Mouse (Mus musculus): Measurements from ENCODE around the gene Map3k14.
"Not testable (repeated sequence)": the region's sequence is repeated elsewhere in the genome, so short reads cannot be mapped to it uniquely, and the experiment has no call there.

Map3k14 gene

DNA sequence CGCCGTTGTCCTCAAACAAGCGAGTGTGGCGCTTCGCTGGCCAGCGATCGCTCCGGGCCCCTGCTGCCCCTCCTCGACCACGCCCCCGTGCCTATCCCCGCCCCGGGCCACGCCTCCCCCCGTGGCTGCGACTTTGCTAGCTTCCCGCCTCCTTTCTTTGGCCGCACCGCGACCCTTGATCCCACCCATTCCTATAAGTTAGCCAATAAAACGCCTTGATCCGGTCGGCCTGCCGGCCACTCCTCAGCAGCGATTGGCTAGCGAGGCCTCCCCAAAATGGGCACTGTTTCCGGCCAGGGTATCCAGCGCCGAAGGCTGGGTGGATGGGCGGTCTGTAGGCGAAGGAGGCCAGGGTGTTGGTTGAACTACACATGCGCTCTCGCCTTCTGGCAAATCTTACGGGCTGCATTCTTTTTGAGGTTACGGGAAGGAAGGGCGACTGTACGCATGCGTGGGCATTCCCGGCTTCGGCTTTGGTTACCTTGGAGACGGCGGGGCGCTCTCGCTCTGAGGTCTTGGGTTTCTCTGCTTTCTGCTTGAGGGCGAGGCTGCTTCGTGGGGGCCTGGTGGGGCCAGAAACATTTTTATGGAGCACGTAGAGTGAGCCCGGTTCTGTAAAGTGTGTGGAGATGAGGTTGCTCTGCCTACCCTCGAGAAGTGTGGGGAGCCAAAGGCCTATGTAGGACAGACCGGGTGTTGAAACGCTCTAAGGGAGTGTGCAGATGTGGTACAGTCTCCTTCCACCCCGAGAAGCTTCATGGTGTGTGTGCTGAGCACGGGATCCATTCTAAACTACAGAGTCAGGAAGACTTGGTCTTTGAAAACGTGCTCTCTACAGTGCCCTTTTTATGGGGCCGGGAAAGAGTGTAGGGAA lies at the start of gene Map3k14:
TSS of gene Map3k14 (minus strand) at position 127 of the 874 bp plus-strand sequence.
- DNase-seq (ENCODE audit: low read depth, low spot score) = peak; percentile 99

- DNase-seq (ENCODE audit: low read depth, low spot score) = peak; percentile 36
Observed at GRCm38 (mm10) chr11:103315379-103315778, 48.1 kb upstream of the Map3k14 start.

- DNase-seq (ENCODE audit: low read depth, low spot score) = no peak
Observed at GRCm38 (mm10) chr11:103314736-103315374, 47.6 kb upstream of the Map3k14 start.

DNA sequence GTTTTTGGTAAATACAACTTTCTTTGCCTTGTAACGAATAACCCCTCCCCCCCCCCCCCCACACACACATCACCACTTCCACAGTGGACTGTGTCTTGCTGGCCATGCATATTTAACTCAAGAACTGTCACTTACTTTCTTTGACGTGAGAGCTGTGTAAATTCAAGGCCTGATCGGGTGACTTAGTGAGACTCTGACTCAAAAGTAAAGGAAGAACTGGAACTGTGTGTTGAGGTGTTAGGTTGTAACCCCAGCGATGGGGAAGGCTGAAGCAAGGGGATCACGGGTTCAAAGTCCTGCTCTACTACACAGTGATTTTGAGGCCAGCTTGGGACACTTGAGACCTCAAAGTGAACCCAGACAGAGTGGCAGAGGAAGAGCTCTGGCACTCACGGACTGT lies 46.3 kb upstream of the Map3k14 start:
- DNase-seq (ENCODE audit: low read depth, low spot score) = no peak

- no peak for DNase-seq (ENCODE audit: low read depth, low spot score)
Observed at GRCm38 (mm10) chr11:103312655-103313255, 45.5 kb upstream of the Map3k14 start.

GRCm38 (mm10) chr11:103311960-103312611 lies 44.8 kb upstream of the Map3k14 start:
- no peak for DNase-seq (ENCODE audit: low read depth, low spot score)

DNA sequence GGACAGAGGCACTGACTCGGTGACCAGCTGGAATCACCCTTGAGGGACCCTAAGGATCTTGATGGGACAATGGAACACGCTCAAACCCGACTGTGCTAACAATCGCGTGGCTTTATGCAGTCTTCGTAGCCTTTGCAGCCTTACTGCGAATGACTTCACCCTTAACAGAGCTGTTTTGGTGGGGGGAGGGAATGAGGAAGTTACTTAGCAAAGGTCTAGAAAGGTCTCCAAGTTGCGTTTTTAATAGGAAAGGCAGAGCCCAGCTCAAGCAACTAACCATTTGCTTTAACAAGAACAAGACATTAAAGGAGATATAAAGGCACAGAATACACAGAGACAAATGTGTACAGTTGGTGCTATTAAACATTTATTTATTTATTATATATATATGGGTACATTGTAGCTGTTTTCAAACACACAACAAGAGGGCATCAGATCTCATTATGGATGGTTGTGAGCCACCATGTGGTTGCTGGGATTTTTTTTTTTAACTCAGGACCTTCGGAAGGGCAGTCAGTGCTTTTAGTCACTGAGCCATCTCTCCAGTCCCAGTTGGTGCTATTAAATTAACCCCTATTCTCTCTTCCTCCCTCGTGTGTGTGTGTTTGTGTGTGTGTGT lies 42.8 kb upstream of the Map3k14 start:
- peak; percentile 63 for DNase-seq (ENCODE audit: low read depth, low spot score)

- DNase-seq (ENCODE audit: low read depth, low spot score) = no peak
Observed at GRCm38 (mm10) chr11:103307910-103308309, 40.6 kb upstream of the Map3k14 start.

- peak; percentile 70 for DNase-seq (ENCODE audit: low read depth, low spot score)
Observed at GRCm38 (mm10) chr11:103304525-103304924, 37.3 kb upstream of the Map3k14 start.

GRCm38 (mm10) chr11:103294772-103295171 lies 27.5 kb upstream of the Map3k14 start:
- DNase-seq (ENCODE audit: low read depth, low spot score) = no peak

DNA sequence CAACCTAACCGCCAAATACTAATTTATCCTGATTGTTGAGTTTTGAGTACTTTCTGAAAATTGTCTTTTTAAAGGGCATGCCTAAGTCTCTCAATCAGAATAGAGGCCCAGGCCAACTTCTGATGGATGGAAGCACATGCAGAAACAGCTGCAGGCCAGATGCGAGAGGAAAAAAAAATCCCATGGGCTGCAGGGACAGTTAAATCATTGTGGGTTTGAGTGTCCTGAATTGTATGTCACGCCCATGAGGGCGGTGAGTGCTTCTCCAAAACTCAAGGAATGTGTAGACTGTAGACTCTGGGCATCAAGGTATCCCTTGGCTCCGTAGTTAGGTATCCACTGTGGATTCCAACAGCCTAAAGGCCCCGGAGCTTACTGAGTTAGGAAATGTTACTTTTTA lies 26.8 kb upstream of the Map3k14 start:
- DNase-seq (ENCODE audit: low read depth, low spot score) = no peak

DNA sequence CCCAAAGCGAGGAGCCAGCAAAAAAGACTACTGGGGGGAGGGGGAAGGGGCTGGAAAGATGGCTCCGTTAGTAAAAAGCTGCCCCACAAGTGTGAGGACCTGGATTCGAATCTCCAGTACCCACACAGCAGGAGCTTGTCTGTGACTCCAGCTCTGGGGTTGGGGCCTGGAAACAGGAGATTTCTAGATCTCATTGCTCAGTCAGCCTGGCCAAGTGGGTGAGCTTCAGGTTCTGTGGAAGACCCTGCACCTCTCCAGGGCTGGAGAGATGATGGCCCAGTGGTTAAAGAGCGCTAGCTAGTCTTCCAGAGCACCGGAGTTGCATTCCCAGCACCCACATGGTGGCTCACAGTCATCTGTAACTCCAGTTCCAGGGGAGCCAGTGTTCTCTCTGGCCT lies 25.6 kb upstream of the Map3k14 start:
- DNase-seq (ENCODE audit: low read depth, low spot score) = no peak

- no peak for DNase-seq (ENCODE audit: low read depth, low spot score)
Observed at GRCm38 (mm10) chr11:103292152-103292889, 25.0 kb upstream of the Map3k14 start.

DNA sequence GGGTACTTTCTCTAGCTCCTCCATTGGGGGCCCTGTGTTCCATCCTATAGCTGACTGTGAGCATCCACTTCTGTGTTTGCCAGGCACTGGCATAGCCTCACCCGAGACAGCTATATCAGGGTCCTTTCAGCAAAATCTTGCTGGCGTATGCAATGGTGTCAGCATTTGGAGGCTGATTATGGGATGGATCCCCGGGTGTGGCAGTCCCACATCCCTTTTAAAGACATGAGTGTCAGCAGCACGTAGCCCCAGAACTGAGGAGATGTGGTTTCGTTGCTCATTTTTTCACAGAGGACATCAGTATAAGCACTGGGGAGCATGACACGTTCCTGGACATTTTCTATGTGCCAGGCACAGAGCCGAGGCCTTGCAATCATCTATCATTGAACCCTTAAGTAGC lies 23.6 kb upstream of the Map3k14 start:
- DNase-seq (ENCODE audit: low read depth, low spot score) = not testable (repeated sequence)

GRCm38 (mm10) chr11:103288291-103288963 lies 21.2 kb upstream of the Map3k14 start:
- no peak for DNase-seq (ENCODE audit: low read depth, low spot score)

DNA sequence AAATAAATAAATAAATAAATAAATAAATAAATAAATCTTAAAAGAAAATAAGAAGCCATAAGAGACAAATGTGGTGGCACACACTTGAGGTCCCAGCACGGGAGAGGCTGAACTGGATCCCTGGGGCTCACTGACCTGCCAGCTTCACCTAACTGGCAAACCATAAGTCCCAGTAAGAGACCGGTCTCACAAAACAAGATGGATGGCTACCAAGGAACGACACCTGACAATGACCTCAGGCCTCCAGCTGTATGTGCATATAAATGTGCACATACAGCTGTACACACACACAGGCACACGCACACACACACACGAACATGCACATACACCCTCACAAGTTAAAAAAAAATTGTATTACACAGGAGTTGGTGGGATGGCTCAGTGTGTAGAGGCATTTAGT lies 19.6 kb upstream of the Map3k14 start:
- DNase-seq (ENCODE audit: low read depth, low spot score) = no peak

DNA sequence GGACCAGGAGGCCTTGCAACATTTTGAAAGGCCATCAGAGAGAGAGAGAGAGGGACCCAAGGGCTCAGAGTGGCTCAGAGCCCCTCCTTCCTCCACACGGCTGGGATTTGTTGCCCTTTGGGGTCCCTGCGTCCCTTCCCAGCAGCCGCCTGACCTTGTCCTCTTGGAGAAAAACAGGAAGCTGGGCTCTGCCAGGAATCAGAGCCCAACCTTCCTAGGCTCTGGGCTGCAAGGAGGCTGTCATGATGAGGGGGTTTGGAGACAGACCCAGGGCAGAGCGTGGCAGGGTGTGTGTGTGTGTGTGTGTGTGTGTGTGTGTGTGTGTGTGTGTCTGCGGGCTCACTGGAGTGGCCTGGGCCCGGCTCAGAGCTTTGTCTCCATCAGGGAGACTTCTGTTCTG lies 18.7 kb upstream of the Map3k14 start:
- no peak for DNase-seq (ENCODE audit: low read depth, low spot score)

DNA sequence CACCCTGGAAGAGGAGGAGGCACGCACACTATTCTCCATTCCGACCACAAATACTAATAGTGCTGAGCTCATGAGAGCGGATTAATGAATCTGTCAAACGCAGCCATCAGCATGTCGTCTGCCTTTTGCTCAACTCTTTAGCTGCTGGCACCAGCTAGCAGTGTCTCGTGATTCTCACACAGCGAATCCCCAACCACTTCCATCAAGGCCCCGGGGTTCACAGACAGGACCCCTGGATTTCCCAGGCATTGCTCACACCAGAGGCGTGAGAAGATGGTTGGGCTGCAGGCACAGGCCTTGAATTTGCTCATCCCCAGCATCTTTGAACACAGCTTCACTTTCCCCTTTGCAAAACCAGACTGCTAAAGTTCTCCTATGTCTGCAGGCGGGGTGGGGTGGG lies 18.0 kb upstream of the Map3k14 start:
- DNase-seq (ENCODE audit: low read depth, low spot score) = no peak

DNA sequence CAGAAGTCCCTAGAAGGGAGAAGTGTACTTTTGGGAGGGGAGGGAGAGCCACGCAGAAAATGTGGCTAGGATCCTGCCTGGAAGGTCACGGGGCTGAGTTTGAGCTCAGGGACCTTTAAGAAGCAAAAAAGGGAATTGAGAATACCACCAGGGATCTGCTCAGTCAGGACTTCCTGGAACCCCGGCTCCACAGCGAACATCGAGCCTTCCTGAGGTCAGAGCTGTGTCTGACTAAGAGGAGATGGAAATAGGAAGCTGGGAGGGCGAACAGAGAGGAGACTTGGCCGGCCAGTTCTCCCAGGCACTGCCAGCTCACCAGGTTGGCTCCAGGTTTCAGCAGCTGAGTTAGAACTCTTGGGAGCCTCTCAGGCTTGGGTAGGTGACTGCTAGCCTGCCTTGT lies 14.5 kb upstream of the Map3k14 start:
- no peak for DNase-seq (ENCODE audit: low read depth, low spot score)

GRCm38 (mm10) chr11:103276450-103276849 lies 9.2 kb upstream of the Map3k14 start:
- DNase-seq (ENCODE audit: low read depth, low spot score) = no peak
